Mouse (Mus musculus) liver, postnatal 0 days (tissue): ENCODE data around the gene Aldh1l1. TPM values are rescaled to one million over a fixed set of nuclear protein-coding genes. Genes with fewer than 3 reads are reported as not detected.
A peak's percentile ranks its signal among the peaks of the same experiment; 100 is the strongest.

Experiments
- ATAC-seq: fragments of 200-750 bp; cut with Nextera tagmentation; 2 replicates; pipeline ENCODE4 v1.8.0; 2017; ENCODE audit warnings: mild to moderate bottlenecking, moderate library complexity
- DNase-seq: peaks from one replicate; pipeline ENCODE4 v3.0.0-alpha.2; 2016
- H3K27ac ChIP-seq: fragments of 300-500 bp; sonication (generic); 2 replicates; pipeline ENCODE4 v1.5.1; 2014; ENCODE audit warnings: antibody characterized with exemption, moderate library complexity, mild to moderate bottlenecking, low read depth
- H3K27me3 ChIP-seq: fragments of 300-500 bp; sonication (generic); 2 replicates; pipeline ENCODE4 v1.6.1; 2014; ENCODE audit warnings: low read length, control low read depth, mixed read lengths; ENCODE audit not compliant: insufficient read depth
- H3K36me3 ChIP-seq: fragments of 300-500 bp; sonication (generic); replicated peaks from 2 replicates; pipeline ENCODE4 v1.6.1; 2014; ENCODE audit warnings: mild to moderate bottlenecking, control low read depth, low read length, moderate library complexity, mixed read lengths; ENCODE audit not compliant: insufficient read depth
- H3K4me1 ChIP-seq: fragments of 300-500 bp; sonication (generic); 2 replicates; pipeline ENCODE4 v1.6.1; 2014; ENCODE audit warnings: antibody characterized with exemption, mild to moderate bottlenecking, control low read depth; ENCODE audit not compliant: insufficient read depth
- H3K4me2 ChIP-seq: fragments of 300-500 bp; sonication (generic); 2 replicates; pipeline ENCODE4 v1.6.1; 2014; ENCODE audit warnings: low read depth, mild to moderate bottlenecking, low read length, moderate library complexity, mixed read lengths
- H3K4me3 ChIP-seq: fragments of 300-500 bp; sonication (generic); 2 replicates; pipeline ENCODE4 v1.5.1; 2014; ENCODE audit warnings: low read depth, low read length
- H3K9ac ChIP-seq: fragments of 300-500 bp; sonication (generic); replicated peaks from 2 replicates; pipeline ENCODE4 v1.6.1; 2014; ENCODE audit warnings: mild to moderate bottlenecking, moderate library complexity
- H3K9me3 ChIP-seq: fragments of 300-500 bp; sonication (generic); 2 replicates; pipeline ENCODE4 v1.6.1; 2016; ENCODE audit warnings: mild to moderate bottlenecking, control low read depth, low read length, mixed read lengths
- CTCF ChIP-seq: sonication (generic); IDR thresholded peaks from 2 replicates; pipeline ENCODE4 v1.5.1; 2016; ENCODE audit warnings: antibody characterized with exemption, low read depth
- EP300 ChIP-seq: IDR thresholded peaks from 2 replicates; pipeline ENCODE4 v1.6.1; 2016; ENCODE audit warnings: antibody characterized with exemption, low read depth, mild to moderate bottlenecking
- WGBS: fragments of 180-500 bp; shearing (Covaris S2); extraction: QIAGEN DNeasy Blood & Tissue Kit; methylation state at CpG from one replicate; pipeline ENCODE4 v1.1.7; 2014; ENCODE audit not compliant: insufficient replicate concordance; 5-methylcytosine and 5-hydroxymethylcytosine counted together
- polyA plus RNA-seq: library from polyadenylated mRNA; unstranded; fragments of >200 nt; fragmentation: Nextera tagmentation; extraction: Ambion mirVana; gene quantifications from 2 replicates; pipeline ENCODE4 v1.2.1, GENCODE M21; 2015

The Aldh1l1 gene
- polyA plus RNA-seq, 1 experiment from 2014 or later = 114 TPM

- H3K4me3 ChIP-seq = no peak overlapping the region
- no peak for ATAC-seq
Observed at GRCm38 (mm10) chr6:90494566-90494965, 8.3 kb downstream of the Aldh1l1 start.

GRCm38 (mm10) chr6:90495282-90495912, 9.2 kb downstream of the Aldh1l1 start:
- WGBS = 67% methylated on average over 6 of the region's 7 CpGs
- H3K4me1 ChIP-seq = peaks cover 15% of the 10 kb centered on the region
- no peak for ATAC-seq
- H3K36me3 ChIP-seq = no peaks in the 10 kb centered on the region
- H3K27ac ChIP-seq = no peak overlapping the region
- no peaks in the 10 kb centered on the region for H3K9me3 ChIP-seq
- TF ChIP-seq EP300 = no peak
- no peak for TF ChIP-seq CTCF
- no peak overlapping the region for H3K4me2 ChIP-seq
- H3K27me3 ChIP-seq = no peaks in the 10 kb centered on the region
- H3K4me3 ChIP-seq = no peak overlapping the region
- no peak overlapping the region for H3K9ac ChIP-seq
- no peak for DNase-seq

More at GRCm38 (mm10) chr6:90494566-90494965, 8.3 kb downstream of the Aldh1l1 start:
- 75% methylated on average over 3 of the region's 3 CpGs for WGBS
- no peak overlapping the region for H3K27ac ChIP-seq
- TF ChIP-seq CTCF (no peak), EP300 (no peak)
- H3K9ac ChIP-seq = no peak overlapping the region
- H3K27me3 ChIP-seq = no peaks in the 10 kb centered on the region
- H3K4me2 ChIP-seq = no peak overlapping the region
- H3K36me3 ChIP-seq = no peaks in the 10 kb centered on the region
- H3K4me1 ChIP-seq = peaks cover 15% of the 10 kb centered on the region
- DNase-seq = no peak
- no peaks in the 10 kb centered on the region for H3K9me3 ChIP-seq

DNA sequence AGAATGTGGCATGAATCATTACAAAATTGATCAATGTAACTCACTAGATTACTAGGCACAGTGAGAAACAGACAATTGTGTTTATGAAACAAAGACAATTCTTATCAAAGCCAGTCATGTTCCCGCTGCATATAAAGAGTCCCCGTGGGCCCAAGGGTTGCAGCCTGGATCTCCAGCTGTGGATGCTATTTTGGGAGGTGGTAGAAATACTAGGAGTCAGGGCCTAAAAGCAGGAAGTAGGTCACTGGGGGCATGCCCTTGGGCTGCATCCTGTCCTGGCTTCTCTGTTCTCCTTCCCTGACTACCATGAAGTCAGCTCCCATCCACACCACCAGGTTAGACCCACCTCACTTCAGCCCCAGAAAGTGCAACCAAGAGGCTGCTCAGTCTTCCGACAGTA, 10.0 kb downstream of the Aldh1l1 start:
- no peaks in the 10 kb centered on the region for H3K27me3 ChIP-seq
- H3K9ac ChIP-seq = no peak overlapping the region
- DNase-seq (no peak), ATAC-seq (no peak)
- H3K9me3 ChIP-seq = no peaks in the 10 kb centered on the region
- no peak overlapping the region for H3K27ac ChIP-seq
- 66% methylated on average over 3 of the region's 3 CpGs for WGBS
- no peak for TF ChIP-seq CTCF
- TF ChIP-seq EP300 = no peak
- H3K4me3 ChIP-seq = no peak overlapping the region
- no peak overlapping the region for H3K4me2 ChIP-seq
- no peaks in the 10 kb centered on the region for H3K36me3 ChIP-seq
- H3K4me1 ChIP-seq = peaks cover 16% of the 10 kb centered on the region

- Histone ChIP-seq H3K4me1 (peaks cover 10% of the 10 kb centered on the region), H3K9me3 (no peaks in the 10 kb centered on the region), H3K4me2 (no peak overlapping the region), H3K4me3 (no peak overlapping the region), H3K9ac (no peak overlapping the region), H3K27ac (no peak overlapping the region), H3K27me3 (no peaks in the 10 kb centered on the region), H3K36me3 (no peaks in the 10 kb centered on the region)
- TF ChIP-seq EP300 (no peak), CTCF (no peak)
- no peak for DNase-seq
- 60% methylated on average over 4 of the region's 4 CpGs for WGBS
- ATAC-seq = no peak
Observed at GRCm38 (mm10) chr6:90499509-90499908, 13.3 kb downstream of the Aldh1l1 start.

DNA sequence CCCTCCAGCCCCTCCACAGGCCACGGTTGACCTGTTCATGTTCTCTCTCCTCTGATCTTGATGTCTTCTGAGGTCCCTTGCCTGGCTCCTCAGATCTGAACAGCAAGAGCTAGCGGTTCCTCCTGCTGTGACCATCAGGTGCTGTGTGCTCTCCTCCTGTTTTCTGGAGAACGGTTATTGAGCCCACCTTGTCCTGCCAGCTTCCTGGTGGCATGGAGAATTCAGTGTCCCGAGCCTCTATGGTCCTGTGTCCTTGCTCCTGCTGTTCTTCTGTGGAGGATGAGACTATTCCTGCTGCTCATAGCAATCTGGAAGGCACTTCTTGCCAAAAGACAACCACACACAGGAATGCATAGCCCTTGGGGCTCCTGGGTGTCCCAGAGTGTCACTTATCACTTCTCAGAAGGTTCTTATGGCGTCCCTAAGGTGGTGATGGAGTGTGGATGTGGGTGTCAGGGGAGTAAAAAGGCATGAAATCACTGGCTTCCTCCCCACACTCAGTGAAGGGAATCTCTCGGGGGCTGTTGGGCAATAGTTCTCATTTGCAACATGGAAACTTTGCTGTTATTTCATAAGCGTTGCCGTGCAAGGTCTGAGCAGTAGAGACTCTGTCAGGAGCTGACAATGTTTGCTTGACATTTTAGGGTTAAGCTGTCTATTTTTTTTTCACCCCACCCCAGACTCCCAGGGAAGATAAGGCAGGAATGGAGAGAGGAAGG, 15.2 kb downstream of the Aldh1l1 start:
- Histone ChIP-seq H3K9ac (no peak overlapping the region), H3K9me3 (no peaks in the 10 kb centered on the region; the same call in 1 of the 2 replicates), H3K27me3 (no peaks in the 10 kb centered on the region), H3K4me3 (no peak overlapping the region), H3K4me2 (no peak overlapping the region), H3K4me1 (peaks cover 7% of the 10 kb centered on the region; the same call in 1 of the 2 replicates), H3K27ac (no peak overlapping the region), H3K36me3 (no peaks in the 10 kb centered on the region)
- 49% methylated on average over 8 of the region's 8 CpGs for WGBS
- DNase-seq (no peak), ATAC-seq (peak; percentile 68)
- TF ChIP-seq EP300 = no peak
- TF ChIP-seq CTCF = no peak

- Histone ChIP-seq H3K9ac (no peak overlapping the region), H3K4me3 (no peak overlapping the region), H3K9me3 (no peaks in the 10 kb centered on the region; the same call in 1 of the 2 replicates), H3K4me2 (no peak overlapping the region), H3K4me1 (peaks cover 25% of the 10 kb centered on the region), H3K36me3 (no peaks in the 10 kb centered on the region), H3K27ac (peak overlapping the region; percentile 72), H3K27me3 (no peaks in the 10 kb centered on the region)
- WGBS = 48% methylated on average over 6 of the region's 6 CpGs
- TF ChIP-seq EP300 (no peak), CTCF (no peak)
- DNase-seq = no peak
- no peak for ATAC-seq
Observed at GRCm38 (mm10) chr6:90505906-90506305, 19.7 kb downstream of the Aldh1l1 start.
